Mouse (Mus musculus) cortical plate, adult 2 months (tissue): ENCODE results near the gene Omp.

Experiments
- CTCF ChIP-seq: fragments of 200-500 bp; IDR thresholded peaks from 2 replicates; pipeline ENCODE4 v1.5.1; 2011; ENCODE audit warnings: mild to moderate bottlenecking, control low read depth, low read length; ENCODE audit not compliant: insufficient read depth; ENCODE audit errors: extremely low read depth
- POLR2A ChIP-seq: fragments of 200-500 bp; IDR thresholded peaks from 2 replicates; pipeline ENCODE4 v1.6.1; 2011; ENCODE audit warnings: mild to moderate bottlenecking, low read length, control low read depth; ENCODE audit not compliant: insufficient read depth; ENCODE audit errors: extremely low read depth

DNA sequence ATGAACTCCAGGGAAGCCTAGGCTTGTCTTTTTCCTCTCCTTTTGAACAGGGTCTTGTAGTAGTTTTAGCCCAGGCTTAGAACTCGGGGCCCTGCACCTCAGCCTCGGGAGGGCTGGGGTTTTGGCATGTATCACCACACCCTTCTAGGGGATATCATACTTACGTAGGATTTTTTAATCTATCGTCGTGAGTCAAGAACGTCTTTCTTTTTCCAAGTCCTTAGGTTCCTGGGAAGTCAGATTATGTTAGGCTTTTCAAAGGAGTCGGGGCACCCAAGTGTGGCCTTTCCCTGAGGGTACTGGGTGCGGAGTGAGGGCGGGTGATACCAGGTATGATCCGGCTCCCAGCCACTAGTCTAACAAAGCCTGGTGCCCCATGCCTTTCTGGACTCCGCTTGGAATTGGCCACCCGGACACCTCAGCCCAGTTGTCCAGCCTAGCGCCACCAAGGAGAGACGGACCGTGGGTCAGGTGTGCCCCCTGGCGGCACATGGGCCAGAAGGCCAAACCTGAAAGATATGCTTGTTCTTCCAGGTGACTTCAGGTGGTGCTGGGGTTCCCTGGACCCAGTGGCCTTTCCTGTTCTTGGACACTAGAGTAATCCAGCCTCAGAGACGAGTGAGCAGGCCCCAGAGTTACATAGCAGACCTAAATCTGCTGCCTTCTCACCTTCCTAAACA lies 46.4 kb upstream of the Omp start:
- TF ChIP-seq CTCF, result no peak
- no peak for TF ChIP-seq POLR2A
